Mouse (Mus musculus): ENCODE results near the gene Ppm1b. TPM values are rescaled to one million over a fixed set of nuclear protein-coding genes. Genes with fewer than 3 reads are reported as not detected.

Gene Ppm1b
- total RNA-seq, 2 experiments from 2014 or later = 148 to 174 TPM

DNA sequence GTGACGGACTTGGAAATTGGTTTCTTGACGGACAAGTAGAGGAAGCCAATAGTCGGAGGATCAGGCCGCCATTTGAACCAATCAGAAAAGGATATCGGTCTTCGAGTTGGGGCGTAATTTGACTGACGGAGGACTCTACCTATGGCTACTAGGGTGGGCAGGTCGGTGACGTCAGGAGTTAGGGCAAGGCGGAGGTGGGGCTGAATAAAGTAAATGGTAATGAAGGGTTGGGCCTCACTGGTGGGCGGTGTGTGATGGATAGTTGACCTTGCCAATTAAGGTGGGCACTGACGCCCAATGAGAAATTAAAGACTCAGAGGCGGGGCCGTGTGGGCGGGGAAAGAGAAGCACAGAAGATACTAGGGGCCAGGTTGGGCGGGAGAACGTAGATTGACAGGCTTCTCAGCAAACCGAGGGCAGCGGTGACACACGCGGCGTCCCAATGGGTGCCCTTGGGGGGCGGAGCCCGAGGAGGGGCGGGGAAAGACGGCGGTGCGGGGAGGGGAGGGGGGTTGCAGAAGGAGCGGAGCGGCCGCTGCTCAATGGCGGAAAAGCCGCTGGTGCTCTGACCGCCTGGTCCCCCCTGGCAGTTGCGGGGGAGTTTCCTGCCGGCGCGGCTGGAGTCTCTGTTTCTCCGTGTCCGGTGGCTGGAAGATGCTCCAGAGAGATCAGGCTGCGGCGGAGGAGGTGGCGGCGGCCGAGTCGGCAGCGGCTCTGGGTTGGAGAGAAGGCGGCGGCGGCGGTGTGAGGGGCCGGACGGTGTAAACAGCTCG, 1.1 kb downstream of the Ppm1b start:
- DNase-seq = peak; percentile 100

DNA sequence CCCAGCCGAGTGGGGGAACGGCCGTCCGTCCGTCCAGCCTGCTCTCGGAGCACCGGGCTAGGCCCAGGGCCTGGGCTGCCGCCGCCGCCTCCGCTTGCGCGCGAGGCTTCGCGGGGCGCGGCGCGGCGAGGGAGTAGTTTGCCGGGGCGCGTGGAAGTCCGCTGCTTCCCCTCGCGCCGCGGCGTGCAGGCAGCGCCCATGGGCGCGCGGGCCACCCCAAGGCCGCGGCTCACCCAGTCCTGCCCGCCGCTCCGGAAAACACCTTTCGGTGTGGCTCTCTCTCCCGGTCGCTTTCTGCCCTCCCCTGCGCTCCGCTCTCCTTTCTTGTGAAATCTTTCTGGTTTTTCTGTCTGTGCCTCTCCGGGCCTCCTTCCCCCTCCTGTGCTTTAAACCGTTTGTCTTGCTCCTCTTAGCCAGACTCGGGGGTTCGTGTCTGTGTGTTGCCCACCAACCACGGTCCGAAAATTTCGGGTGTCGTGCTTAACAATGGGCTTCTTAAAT, 1.9 kb downstream of the Ppm1b start:
- DNase-seq = peak; percentile 18

GRCm38 (mm10) chr17:84958986-84959664, 2.6 kb downstream of the Ppm1b start:
- no peak for DNase-seq

- no peak for DNase-seq
Measured at GRCm38 (mm10) chr17:84959665-84960020, 3.1 kb downstream of the Ppm1b start.

DNA sequence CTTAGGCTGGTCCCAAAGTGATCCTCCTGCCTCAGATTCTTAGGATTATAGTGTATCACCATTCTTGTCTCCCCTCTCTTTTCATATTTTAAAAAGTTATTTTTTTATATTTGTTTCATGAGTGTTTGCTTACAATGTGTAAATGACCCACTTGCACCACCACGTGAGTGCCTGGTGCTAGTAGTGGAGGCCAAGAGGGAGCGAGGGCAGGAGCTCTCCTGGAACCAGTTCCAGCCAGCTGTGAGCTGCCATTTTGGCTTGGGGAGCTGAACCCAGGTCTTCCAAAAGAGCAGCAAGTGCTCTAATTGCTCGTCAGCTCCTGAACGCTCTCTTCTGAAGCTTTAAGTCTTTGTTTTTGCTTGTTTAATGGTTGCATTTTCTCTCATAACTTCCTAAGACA, 3.6 kb downstream of the Ppm1b start:
- no peak for DNase-seq

DNA sequence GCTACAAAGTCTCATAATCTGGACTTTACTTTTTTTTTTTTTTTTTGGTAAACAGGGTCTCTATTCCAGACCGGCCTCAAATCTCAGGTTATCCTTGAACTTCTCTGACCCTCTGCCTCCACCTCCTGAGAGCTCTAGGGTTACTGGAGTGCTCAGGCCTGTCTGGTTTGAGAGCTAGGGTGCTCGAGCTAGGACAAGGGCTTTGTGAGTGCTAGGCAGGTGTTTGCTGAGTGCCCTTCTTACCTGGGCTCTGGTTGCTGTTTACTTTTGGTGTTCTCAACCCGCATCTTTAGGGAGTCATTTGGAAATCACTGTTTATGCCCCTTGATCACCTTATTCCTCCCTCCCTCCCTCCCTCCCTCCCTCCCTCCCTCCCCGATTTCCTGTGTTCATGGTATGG, 5.5 kb downstream of the Ppm1b start:
- no peak for DNase-seq

DNA sequence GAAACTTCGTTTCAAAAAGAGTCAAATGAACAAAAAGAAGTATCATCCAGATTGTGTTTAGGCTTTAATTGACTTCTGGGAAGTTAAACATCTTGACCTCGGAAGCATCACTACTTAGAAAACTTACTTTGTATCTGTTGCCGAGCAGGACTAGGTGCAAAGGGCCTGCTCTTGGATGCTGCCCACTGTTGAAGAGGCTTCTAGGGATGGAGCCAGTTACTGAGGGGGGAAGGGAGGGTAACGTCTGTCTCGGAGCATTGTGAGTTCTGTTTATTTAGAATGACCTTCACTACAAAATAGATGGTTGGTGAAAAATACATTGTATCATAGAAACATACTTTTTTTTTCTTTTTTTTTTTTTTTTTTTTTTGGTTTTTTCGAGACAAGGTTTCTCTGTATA, 7.1 kb downstream of the Ppm1b start:
- DNase-seq = no peak

- no peak for DNase-seq
Measured at GRCm38 (mm10) chr17:84966231-84966630, 9.7 kb downstream of the Ppm1b start.

DNA sequence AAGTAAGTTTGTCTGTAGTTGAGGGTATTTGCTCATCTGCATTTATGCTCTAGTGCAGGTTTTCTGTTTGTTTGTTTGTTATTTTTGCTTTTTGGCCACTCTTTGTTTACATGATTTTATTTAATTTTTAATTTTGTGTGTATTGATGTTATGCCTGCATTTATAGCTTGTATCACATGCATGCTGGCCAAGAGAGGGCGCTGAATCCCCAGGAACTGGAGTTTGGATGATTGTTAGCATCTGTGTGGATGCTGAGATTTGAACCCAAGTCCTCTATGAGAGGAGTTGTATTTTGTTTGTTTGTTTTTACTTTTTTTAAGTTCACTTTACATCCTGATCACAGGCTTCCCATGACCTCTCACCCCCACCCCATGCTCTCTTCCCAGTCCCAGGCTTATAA, 10.5 kb downstream of the Ppm1b start:
- no peak for DNase-seq

DNA sequence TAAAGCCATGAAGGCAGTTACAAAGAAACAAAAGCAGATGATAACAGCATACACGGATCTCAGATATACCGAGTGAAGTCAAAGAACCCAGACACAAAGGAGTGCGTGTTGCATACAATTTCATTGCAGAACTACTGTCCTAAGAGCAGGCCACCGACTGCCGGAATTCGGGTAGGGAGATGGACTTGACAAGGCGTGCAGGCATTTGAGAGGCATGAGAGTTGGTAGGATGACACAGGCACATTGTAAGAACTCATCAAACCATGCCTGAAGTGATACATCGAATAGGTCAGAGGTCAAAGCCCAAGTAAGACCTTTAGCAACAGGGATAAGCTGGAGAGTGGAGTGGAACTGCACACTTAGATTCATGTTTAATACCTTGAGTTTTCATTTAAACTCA, 13.4 kb downstream of the Ppm1b start:
- DNase-seq = no peak

DNA sequence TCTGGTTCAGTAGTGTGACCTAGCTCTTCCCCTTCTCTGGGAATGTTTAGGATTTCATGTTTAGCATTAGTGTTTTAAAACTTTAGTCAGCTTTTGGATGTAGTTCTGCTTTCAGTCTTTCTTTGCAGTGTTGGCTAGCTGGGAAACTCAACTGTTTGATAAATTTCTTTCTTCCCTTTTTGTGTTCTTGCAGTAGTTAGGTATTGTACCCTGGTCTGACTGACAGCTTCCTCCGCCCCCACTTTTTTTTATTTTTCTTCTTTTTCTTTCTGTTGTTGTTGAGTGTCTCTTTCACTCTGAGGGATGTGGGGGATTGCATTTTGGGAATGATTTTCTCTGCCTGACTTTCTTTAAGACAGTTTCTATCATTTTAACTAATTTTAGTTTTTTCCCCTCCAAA, 25.2 kb downstream of the Ppm1b start:
- DNase-seq = no peak

DNA sequence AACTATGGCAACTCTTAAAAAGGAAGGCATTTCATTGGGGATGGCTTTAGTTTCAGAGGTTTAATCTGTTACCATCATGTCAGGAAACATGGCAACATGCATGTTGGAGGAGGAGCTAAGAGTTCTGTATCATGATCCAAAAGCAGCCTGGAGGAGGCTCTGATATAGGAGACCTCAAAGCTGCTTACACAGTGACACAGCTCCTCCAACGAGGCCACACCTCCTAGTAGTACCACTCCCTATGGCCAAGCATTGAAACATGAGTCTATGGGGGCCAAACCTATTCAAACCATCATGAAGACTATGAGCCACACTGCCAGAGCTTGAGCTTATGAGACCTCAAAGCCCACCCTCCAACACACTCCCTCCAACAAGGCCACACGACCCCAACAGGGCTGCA, 26.2 kb downstream of the Ppm1b start:
- no peak for DNase-seq

- no peak for DNase-seq
Measured at GRCm38 (mm10) chr17:84986368-84986767, 29.8 kb downstream of the Ppm1b start.

- DNase-seq = no peak
Measured at GRCm38 (mm10) chr17:84987834-84988410, 31.4 kb downstream of the Ppm1b start.

- no peak for DNase-seq
Measured at GRCm38 (mm10) chr17:84988514-84988913, 32.0 kb downstream of the Ppm1b start.

DNA sequence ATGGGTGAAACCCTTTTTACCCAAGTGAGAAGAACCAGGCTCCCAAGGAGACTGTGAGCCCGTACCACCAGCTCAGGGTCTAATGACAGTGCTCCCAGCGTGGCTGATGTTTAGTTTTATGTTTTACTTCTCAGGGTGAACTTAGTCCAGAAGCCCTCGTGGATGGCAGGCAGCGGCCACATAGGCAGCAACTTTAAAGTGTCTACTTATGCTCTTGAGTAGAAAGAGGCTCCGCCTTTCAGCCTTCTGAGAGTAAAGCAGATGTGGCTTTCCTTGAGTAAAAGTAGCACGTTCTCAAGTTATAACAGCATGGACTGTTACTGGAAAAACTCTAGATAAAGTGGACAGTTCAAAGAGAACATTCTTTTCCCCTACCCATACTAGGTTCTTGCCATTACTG, 39.3 kb downstream of the Ppm1b start:
- DNase-seq = no peak

DNA sequence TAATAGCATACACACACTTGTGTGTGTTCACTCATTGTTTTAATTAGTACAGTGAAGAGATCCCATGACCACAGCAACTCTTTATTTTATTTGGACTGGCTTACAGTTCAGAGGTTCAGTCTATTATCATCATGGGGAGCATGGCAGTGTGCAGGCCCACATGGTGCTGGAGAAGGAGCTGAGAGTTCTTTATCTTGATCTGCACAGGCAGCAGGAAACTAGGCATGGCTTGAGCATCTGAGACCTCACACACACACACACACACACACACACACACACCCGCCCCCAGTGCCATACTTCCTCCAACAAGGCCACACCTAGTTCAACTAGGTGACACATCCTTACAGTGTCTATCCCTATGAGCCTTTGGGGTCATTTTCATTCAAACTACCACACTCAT, 41.1 kb downstream of the Ppm1b start:
- no peak for DNase-seq

- no peak for DNase-seq
Measured at GRCm38 (mm10) chr17:84999636-85000035, 43.1 kb downstream of the Ppm1b start.

GRCm38 (mm10) chr17:85013485-85013884, 56.9 kb downstream of the Ppm1b start:
- no peak for DNase-seq

GRCm38 (mm10) chr17:85014632-85015031, 58.1 kb downstream of the Ppm1b start:
- no peak for DNase-seq

DNA sequence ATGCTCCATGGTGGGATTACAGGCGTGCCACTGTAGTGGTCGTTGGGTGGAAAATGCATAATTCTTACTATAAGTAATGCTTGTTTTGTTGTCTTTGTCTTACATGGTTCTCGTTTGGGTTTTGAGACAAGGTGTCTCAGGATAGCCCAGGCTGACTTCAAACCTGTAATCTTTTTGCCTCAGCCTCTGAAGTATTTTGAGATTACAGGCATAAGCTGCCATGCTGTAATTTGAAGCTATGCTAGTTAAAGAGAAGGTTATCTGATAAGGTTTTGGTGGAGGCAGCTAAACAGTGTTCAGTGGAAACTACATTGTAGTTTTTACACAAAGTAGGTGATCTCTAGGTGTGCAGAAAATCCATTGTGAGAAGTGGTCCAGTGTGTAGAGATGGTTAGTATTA, 61.8 kb downstream of the Ppm1b start:
- no peak for DNase-seq

DNA sequence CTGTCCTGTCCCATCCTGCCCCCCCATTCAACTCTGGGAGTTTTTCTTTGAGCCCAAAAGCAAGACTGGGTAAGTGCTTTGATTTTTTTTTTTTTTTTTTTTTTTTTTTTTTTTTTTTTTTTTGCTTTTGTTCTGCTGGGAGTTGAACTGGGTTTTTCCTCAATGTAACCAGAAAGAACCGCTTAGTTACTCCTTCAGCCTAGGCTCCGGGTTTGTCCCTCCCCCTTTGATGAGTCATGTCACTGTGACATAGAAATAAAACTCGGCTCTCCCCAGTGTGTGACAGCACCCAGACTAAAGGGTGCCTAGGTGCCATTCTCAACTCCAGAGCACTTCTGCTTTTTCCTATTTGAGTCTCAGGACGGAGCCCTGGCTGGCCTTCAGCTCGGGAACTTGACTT, 62.3 kb downstream of the Ppm1b start:
- DNase-seq = no peak

GRCm38 (mm10) chr17:85020343-85020742, 63.8 kb downstream of the Ppm1b start:
- no peak for DNase-seq

All from gastrocnemius, postnatal 25 days (tissue).